In the genomic region with DNA sequence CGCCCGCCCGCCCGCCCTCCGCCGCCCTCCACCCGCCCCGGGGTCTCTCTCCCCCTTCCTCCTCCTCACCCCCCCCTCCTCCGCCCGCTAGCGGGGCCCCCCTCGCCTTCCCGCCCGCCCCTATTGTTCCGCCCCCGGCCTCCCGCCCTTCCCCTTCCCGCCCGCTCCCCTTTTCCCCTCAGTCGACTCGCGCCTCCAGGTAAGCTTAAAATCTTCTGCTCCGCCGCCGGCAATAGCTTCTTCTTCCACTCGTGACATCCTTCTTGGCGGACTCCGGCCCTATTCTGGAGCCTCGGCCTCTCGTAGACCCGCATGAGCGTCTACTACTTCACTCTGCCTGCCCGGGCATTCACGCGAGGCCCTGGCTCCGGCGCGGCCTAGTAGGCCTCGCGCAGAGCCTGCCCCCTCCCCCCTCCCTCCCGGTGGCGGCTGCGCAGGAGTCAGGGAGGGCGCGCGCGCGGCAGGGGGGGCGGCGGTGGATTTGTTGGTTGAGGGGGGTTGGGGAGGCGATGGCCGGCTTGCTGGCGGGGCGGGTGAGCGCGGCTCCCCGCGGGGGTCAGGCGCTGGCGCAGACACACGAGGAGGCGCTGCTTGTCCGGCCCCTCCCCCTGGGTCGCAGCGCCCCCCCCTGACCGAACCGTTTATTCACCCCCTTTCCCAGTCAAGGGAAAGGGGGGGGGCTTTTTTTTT, we compare ENCODE assay signal across 8 mouse cellular contexts. TPM values are rescaled to one million over a fixed set of nuclear protein-coding genes. Genes with fewer than 3 reads are reported as not detected.
DNase-seq lines count a peak whose midpoint lies in the region; ATAC-seq and TF ChIP-seq lines count a peak whose summit lies in the region.

No protein-coding gene starts in this region.

- peak overlapping the region; percentile 80 for H3K4me2 ChIP-seq in heart, embryonic 11.5 days
- peak overlapping the region; percentile 71 for H3K4me2 ChIP-seq in kidney, embryonic 16.5 days (replicated peaks; ENCODE audit: low read depth, low read length)
- peak overlapping the region; percentile 56 for H3K4me2 ChIP-seq in midbrain, postnatal 0 days (ENCODE audit: low read depth, low read length, poor library complexity, severe bottlenecking)

- ATAC-seq in heart, embryonic 11.5 days (replicated peaks; ENCODE audit: insufficient number of reproducible peaks, low FRiP score, low TSS enrichment), result peak; percentile 70
- peak; percentile 69 for ATAC-seq in kidney, embryonic 16.5 days (ENCODE audit: low FRiP score, low TSS enrichment)
- ATAC-seq in midbrain, postnatal 0 days (ENCODE audit: low FRiP score), result peak; percentile 82

- H3K4me3 ChIP-seq in bone marrow macrophage, adult 2 months (ENCODE audit: insufficient read depth, low read length), result peak overlapping the region; percentile 100
- H3K4me3 ChIP-seq in embryonic fibroblast, embryonic 13.5 days (ENCODE audit: insufficient read depth, low read length), result peak overlapping the region; percentile 98
- peak overlapping the region; percentile 75 for H3K4me3 ChIP-seq in heart, embryonic 11.5 days (ENCODE audit: low read depth, low read length)
- peak overlapping the region; percentile 97 for H3K4me3 ChIP-seq in kidney, embryonic 16.5 days (ENCODE audit: low read length)
- peak overlapping the region; percentile 87 for H3K4me3 ChIP-seq in midbrain, postnatal 0 days (ENCODE audit: low read depth, low read length)

- TF ChIP-seq CTCF in bone marrow macrophage, adult 2 months (IDR thresholded peaks at IDR 0.05; ENCODE audit: low read depth, low read length), result peak; percentile 22; the same call in 1 of the 2 replicates
- TF ChIP-seq CTCF in embryonic fibroblast, embryonic 13.5 days (IDR thresholded peaks at IDR 0.05; ENCODE audit: borderline replicate concordance, insufficient read depth, low read length), result no peak
- peak; percentile 13; the same call in 1 of the 2 replicates for TF ChIP-seq CTCF in midbrain, postnatal 0 days (IDR thresholded peaks at IDR 0.05)

- no peak for TF ChIP-seq POLR2A in bone marrow macrophage, adult 2 months (IDR thresholded peaks at IDR 0.05; ENCODE audit: borderline replicate concordance, low read depth, low read length)
- TF ChIP-seq POLR2A in embryonic fibroblast, embryonic 13.5 days (IDR thresholded peaks at IDR 0.05; ENCODE audit: low read depth, low read length), result peak; percentile 48; the same call in 1 of the 2 replicates

- DNase-seq in A20 (ENCODE audit: low read depth, low spot score), result peak; percentile 90
- DNase-seq in liver, result peak; percentile 85
- DNase-seq in midbrain, postnatal 0 days (ENCODE audit: low spot score), result peak; percentile 89
- DNase-seq in spleen, postnatal 10 days (ENCODE audit: low spot score in 2 of 2), result peak; percentile 81 to 84

- no peaks in the 10 kb centered on the region for H3K27me3 ChIP-seq in heart, embryonic 11.5 days (ENCODE audit: control insufficient read depth, insufficient read depth, low read length)
- no peaks in the 10 kb centered on the region for H3K27me3 ChIP-seq in kidney, embryonic 16.5 days (ENCODE audit: insufficient read depth, low read length)
- no peaks in the 10 kb centered on the region for H3K27me3 ChIP-seq in midbrain, postnatal 0 days (ENCODE audit: insufficient read depth, low read length)

- H3K4me1 ChIP-seq in bone marrow macrophage, adult 2 months (ENCODE audit: control insufficient read depth, insufficient read depth, low read length), result peaks cover 6% of the 10 kb centered on the region
- peaks cover 5% of the 10 kb centered on the region for H3K4me1 ChIP-seq in embryonic fibroblast, embryonic 13.5 days (ENCODE audit: control insufficient read depth, insufficient read depth, low read length)
- peaks cover 7% of the 10 kb centered on the region for H3K4me1 ChIP-seq in heart, embryonic 11.5 days (ENCODE audit: control insufficient read depth, insufficient read depth, low read length)
- H3K4me1 ChIP-seq in kidney, embryonic 16.5 days (ENCODE audit: insufficient read depth, low read length), result peaks cover 13% of the 10 kb centered on the region
- no peaks in the 10 kb centered on the region for H3K4me1 ChIP-seq in midbrain, postnatal 0 days (ENCODE audit: insufficient read depth, low read length)

- H3K27ac ChIP-seq in bone marrow macrophage, adult 2 months (ENCODE audit: insufficient read depth, low read depth, low read length), result peak overlapping the region; percentile 97
- H3K27ac ChIP-seq in embryonic fibroblast, embryonic 13.5 days (ENCODE audit: insufficient read depth, low read length), result peak overlapping the region; percentile 92
- H3K27ac ChIP-seq in heart, embryonic 11.5 days (ENCODE audit: low read depth, low read length), result peak overlapping the region; percentile 90
- H3K27ac ChIP-seq in kidney, embryonic 16.5 days (ENCODE audit: low read length), result peak overlapping the region; percentile 99
- peak overlapping the region; percentile 98 for H3K27ac ChIP-seq in midbrain, postnatal 0 days (ENCODE audit: low read depth, low read length)

- 2% methylated on average over 22 of the region's 67 CpGs for WGBS in heart, embryonic 11.5 days (ENCODE audit: insufficient replicate concordance)
- WGBS in kidney, embryonic 16.5 days, result 1% methylated on average over 36 of the region's 67 CpGs
- WGBS in midbrain, postnatal 0 days, result 1% methylated on average over 35 of the region's 67 CpGs

- H3K36me3 ChIP-seq in heart, embryonic 11.5 days (ENCODE audit: control insufficient read depth, insufficient read depth, low read length), result peaks cover 8% of the 10 kb centered on the region
- peaks cover 14% of the 10 kb centered on the region for H3K36me3 ChIP-seq in kidney, embryonic 16.5 days (ENCODE audit: insufficient read depth, low read length)
- peaks cover 5% of the 10 kb centered on the region; the same call in 1 of the 2 replicates for H3K36me3 ChIP-seq in midbrain, postnatal 0 days (ENCODE audit: insufficient read depth, low read length)

- H3K9me3 ChIP-seq in heart, embryonic 11.5 days (replicated peaks; ENCODE audit: control insufficient read depth, low read length), result no peaks in the 10 kb centered on the region; the same call in 1 of the 2 replicates
- peaks cover 5% of the 10 kb centered on the region; the same call in 1 of the 2 replicates for H3K9me3 ChIP-seq in kidney, embryonic 16.5 days (ENCODE audit: low read length)
- H3K9me3 ChIP-seq in midbrain, postnatal 0 days (ENCODE audit: low read length), result no peaks in the 10 kb centered on the region

- peak overlapping the region; percentile 77 for H3K9ac ChIP-seq in heart, embryonic 11.5 days (ENCODE audit: low read depth, low read length)
- H3K9ac ChIP-seq in kidney, embryonic 16.5 days (replicated peaks; ENCODE audit: low read length), result peak overlapping the region; percentile 98
- peak overlapping the region; percentile 87 for H3K9ac ChIP-seq in midbrain, postnatal 0 days (replicated peaks; ENCODE audit: low read length, poor library complexity, severe bottlenecking)

RNA-seq across cellular contexts. Expression of a gene that starts 0.4 kb away (rescaled TPM):
- polyA plus RNA-seq in bone marrow macrophage, adult 2 months (2012; ENCODE audit: insufficient read depth, insufficient read length, missing spikeins), result 724 and 763 TPM in 2 replicates
- polyA plus RNA-seq in embryonic fibroblast, embryonic 13.5 days (2011; ENCODE audit: insufficient read length, low read depth, missing spikeins), result 653 and 702 TPM in 2 replicates
- 187 and 213 TPM in 2 replicates for polyA plus RNA-seq in heart, embryonic 11.5 days (2014; fragmentation: Nextera tagmentation; extraction: Ambion mirVana)
- polyA plus RNA-seq in kidney, embryonic 16.5 days (2015; fragmentation: Nextera tagmentation; extraction: Ambion mirVana), result 209 and 212 TPM in 2 replicates
- total RNA-seq in midbrain, postnatal 0 days (2014; rRNA removed), result 150 and 181 TPM in 2 replicates
- 90.3 and 103 TPM in 2 replicates for polyA plus RNA-seq in midbrain, postnatal 0 days (2015; fragmentation: Nextera tagmentation; extraction: Ambion mirVana)

RNA-seq across cellular contexts. Expression of a gene that starts 11.9 kb away (rescaled TPM):
- 372 and 379 TPM in 2 replicates for polyA plus RNA-seq in bone marrow macrophage, adult 2 months (2012; ENCODE audit: insufficient read depth, insufficient read length, missing spikeins)
- 127 and 155 TPM in 2 replicates for polyA plus RNA-seq in embryonic fibroblast, embryonic 13.5 days (2011; ENCODE audit: insufficient read length, low read depth, missing spikeins)
- polyA plus RNA-seq in heart, embryonic 11.5 days (2014; fragmentation: Nextera tagmentation; extraction: Ambion mirVana), result 124 and 139 TPM in 2 replicates
- 81.5 and 94.9 TPM in 2 replicates for polyA plus RNA-seq in kidney, embryonic 16.5 days (2015; fragmentation: Nextera tagmentation; extraction: Ambion mirVana)
- total RNA-seq in midbrain, postnatal 0 days (2014; rRNA removed), result 23.1 and 23.2 TPM in 2 replicates
- polyA plus RNA-seq in midbrain, postnatal 0 days (2015; fragmentation: Nextera tagmentation; extraction: Ambion mirVana), result 93.5 and 99.1 TPM in 2 replicates

RNA-seq across cellular contexts. Expression of a gene that starts 25.6 kb away (rescaled TPM):
- not detected in 2 replicates for polyA plus RNA-seq in bone marrow macrophage, adult 2 months (2012; ENCODE audit: insufficient read depth, insufficient read length, missing spikeins)
- not detected in 2 replicates for polyA plus RNA-seq in embryonic fibroblast, embryonic 13.5 days (2011; ENCODE audit: insufficient read length, low read depth, missing spikeins)
- polyA plus RNA-seq in heart, embryonic 11.5 days (2014; fragmentation: Nextera tagmentation; extraction: Ambion mirVana), result 0.93 and 1.2 TPM in 2 replicates
- 1.7 and 2.0 TPM in 2 replicates for polyA plus RNA-seq in kidney, embryonic 16.5 days (2015; fragmentation: Nextera tagmentation; extraction: Ambion mirVana)
- total RNA-seq in midbrain, postnatal 0 days (2014; rRNA removed), result 0.38 and 0.85 TPM in 2 replicates
- 0.60 and 1.0 TPM in 2 replicates for polyA plus RNA-seq in midbrain, postnatal 0 days (2015; fragmentation: Nextera tagmentation; extraction: Ambion mirVana)

RNA-seq across cellular contexts. Expression of a gene that starts 32.8 kb away (rescaled TPM):
- not detected in 2 replicates for polyA plus RNA-seq in bone marrow macrophage, adult 2 months (2012; ENCODE audit: insufficient read depth, insufficient read length, missing spikeins)
- polyA plus RNA-seq in embryonic fibroblast, embryonic 13.5 days (2011; ENCODE audit: insufficient read length, low read depth, missing spikeins), result not detected in 2 replicates
- polyA plus RNA-seq in heart, embryonic 11.5 days (2014; fragmentation: Nextera tagmentation; extraction: Ambion mirVana), result 2.7 TPM in 1 of 2 replicates, not detected in the other
- polyA plus RNA-seq in kidney, embryonic 16.5 days (2015; fragmentation: Nextera tagmentation; extraction: Ambion mirVana), result 6.7 TPM in 1 of 2 replicates, not detected in the other
- not detected in 2 replicates for total RNA-seq in midbrain, postnatal 0 days (2014; rRNA removed)
- polyA plus RNA-seq in midbrain, postnatal 0 days (2015; fragmentation: Nextera tagmentation; extraction: Ambion mirVana), result 15.9 and 18.2 TPM in 2 replicates

RNA-seq across cellular contexts. Expression of a gene that starts 46.1 kb away (rescaled TPM):
- polyA plus RNA-seq in bone marrow macrophage, adult 2 months (2012; ENCODE audit: insufficient read depth, insufficient read length, missing spikeins), result 17.4 and 17.5 TPM in 2 replicates
- polyA plus RNA-seq in embryonic fibroblast, embryonic 13.5 days (2011; ENCODE audit: insufficient read length, low read depth, missing spikeins), result 19.1 and 20.9 TPM in 2 replicates
- polyA plus RNA-seq in heart, embryonic 11.5 days (2014; fragmentation: Nextera tagmentation; extraction: Ambion mirVana), result 10.0 and 10.9 TPM in 2 replicates
- polyA plus RNA-seq in kidney, embryonic 16.5 days (2015; fragmentation: Nextera tagmentation; extraction: Ambion mirVana), result 17.2 and 19.5 TPM in 2 replicates
- 73.3 and 82.1 TPM in 2 replicates for total RNA-seq in midbrain, postnatal 0 days (2014; rRNA removed)
- polyA plus RNA-seq in midbrain, postnatal 0 days (2015; fragmentation: Nextera tagmentation; extraction: Ambion mirVana), result 49.7 and 50.1 TPM in 2 replicates

Comparison
In these comparisons a context has a peak if more than half of its experiments do, and no peak if none do; other contexts are left out.
1. Peak in every context shown above with its lines: DNase-seq, ATAC-seq, H3K4me3 ChIP-seq and H3K27ac ChIP-seq.